Mouse (Mus musculus): ENCODE measurements around the gene Celf2. TPM values are rescaled to one million over a fixed set of nuclear protein-coding genes. Genes with fewer than 3 reads are reported as not detected.

The Celf2 gene
- polyA plus RNA-seq, 1 experiment from 2014 or later: 52.6 TPM

DNA sequence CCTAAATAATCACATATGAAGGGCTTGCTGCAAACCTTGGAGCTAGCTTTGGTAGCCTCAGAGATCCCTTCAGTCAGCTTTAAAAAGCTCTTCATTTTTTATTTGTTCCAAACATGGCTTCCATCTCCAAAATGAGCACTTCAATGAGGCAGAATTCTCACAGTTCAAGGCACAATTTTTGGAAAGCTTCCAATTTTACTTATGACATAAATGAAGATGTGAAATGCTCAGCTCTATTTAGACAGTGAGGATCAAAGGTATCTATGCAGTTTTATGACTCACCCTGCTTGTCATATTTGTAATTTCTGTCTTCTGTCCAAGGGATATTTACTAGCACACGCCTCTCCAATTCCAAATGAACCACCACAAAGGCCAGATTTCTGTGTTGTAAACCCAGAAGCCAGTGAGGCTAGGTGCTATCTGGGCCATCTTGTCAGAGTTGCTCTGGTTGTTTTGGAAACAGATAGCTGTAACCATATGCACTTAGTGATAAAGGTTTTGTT, 940.3 kb downstream of the Celf2 start:
- H3K27ac ChIP-seq (ENCODE audit: low read length): no peak overlapping the region
- ATAC-seq (ENCODE audit: insufficient read depth, low FRiP score): no peak
- H3K9ac ChIP-seq (ENCODE audit: low read length): no peak overlapping the region
- no peak overlapping the region for H3K4me3 ChIP-seq (replicated peaks; ENCODE audit: low read length)
- H3K36me3 ChIP-seq (ENCODE audit: control insufficient read depth, insufficient read depth, low read length): no peaks in the 10 kb centered on the region
- no peaks in the 10 kb centered on the region for H3K4me1 ChIP-seq (ENCODE audit: control insufficient read depth, insufficient read depth, low read length)
- no peaks in the 10 kb centered on the region for H3K27me3 ChIP-seq (ENCODE audit: control insufficient read depth, insufficient read depth, low read length)
- H3K9me3 ChIP-seq (replicated peaks; ENCODE audit: control insufficient read depth, low read length): no peaks in the 10 kb centered on the region
- WGBS: 68% methylated on average over 1 of the region's 1 CpGs
- H3K4me2 ChIP-seq (ENCODE audit: low read depth, low read length): no peak overlapping the region

DNA sequence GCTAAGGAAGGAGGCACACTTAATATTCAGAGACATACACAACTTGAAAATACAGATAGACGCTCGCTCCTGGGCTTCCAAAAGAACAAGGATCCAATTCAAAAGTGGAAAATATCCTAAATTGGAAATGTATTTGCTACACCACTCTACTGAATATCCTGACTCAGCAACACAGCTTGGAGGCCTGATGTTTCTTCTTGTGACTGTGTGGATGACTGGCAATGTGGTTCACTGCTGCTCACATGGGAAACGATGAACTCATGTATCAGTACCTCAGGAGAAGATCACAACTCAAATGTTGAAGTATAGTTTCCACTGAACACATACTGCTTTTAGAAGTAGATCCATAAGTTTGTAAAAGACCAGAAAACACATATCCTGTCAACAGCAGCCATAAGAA, 944.2 kb downstream of the Celf2 start:
- no peak for ATAC-seq (ENCODE audit: insufficient read depth, low FRiP score)
- H3K27me3 ChIP-seq (ENCODE audit: control insufficient read depth, insufficient read depth, low read length): no peaks in the 10 kb centered on the region
- 87% methylated on average over 3 of the region's 3 CpGs for WGBS
- no peaks in the 10 kb centered on the region for H3K4me1 ChIP-seq (ENCODE audit: control insufficient read depth, insufficient read depth, low read length)
- no peak overlapping the region for H3K4me2 ChIP-seq (ENCODE audit: low read depth, low read length)
- H3K4me3 ChIP-seq (replicated peaks; ENCODE audit: low read length): no peak overlapping the region
- H3K27ac ChIP-seq (ENCODE audit: low read length): no peak overlapping the region
- no peaks in the 10 kb centered on the region for H3K36me3 ChIP-seq (ENCODE audit: control insufficient read depth, insufficient read depth, low read length)
- no peak overlapping the region for H3K9ac ChIP-seq (ENCODE audit: low read length)
- H3K9me3 ChIP-seq (replicated peaks; ENCODE audit: control insufficient read depth, low read length): no peaks in the 10 kb centered on the region

GRCm38 (mm10) chr2:6561337-6561736, 948.0 kb downstream of the Celf2 start:
- Histone ChIP-seq H3K4me2 (ENCODE audit: low read depth, low read length) (no peak overlapping the region), H3K27ac (ENCODE audit: low read length) (no peak overlapping the region), H3K27me3 (ENCODE audit: control insufficient read depth, insufficient read depth, low read length) (no peaks in the 10 kb centered on the region), H3K4me3 (replicated peaks; ENCODE audit: low read length) (no peak overlapping the region), H3K9ac (ENCODE audit: low read length) (no peak overlapping the region), H3K9me3 (replicated peaks; ENCODE audit: control insufficient read depth, low read length) (no peaks in the 10 kb centered on the region), H3K4me1 (ENCODE audit: control insufficient read depth, insufficient read depth, low read length) (no peaks in the 10 kb centered on the region), H3K36me3 (ENCODE audit: control insufficient read depth, insufficient read depth, low read length) (no peaks in the 10 kb centered on the region)
- ATAC-seq (ENCODE audit: insufficient read depth, low FRiP score): no peak
- WGBS: 91% methylated on average over 3 of the region's 3 CpGs

DNA sequence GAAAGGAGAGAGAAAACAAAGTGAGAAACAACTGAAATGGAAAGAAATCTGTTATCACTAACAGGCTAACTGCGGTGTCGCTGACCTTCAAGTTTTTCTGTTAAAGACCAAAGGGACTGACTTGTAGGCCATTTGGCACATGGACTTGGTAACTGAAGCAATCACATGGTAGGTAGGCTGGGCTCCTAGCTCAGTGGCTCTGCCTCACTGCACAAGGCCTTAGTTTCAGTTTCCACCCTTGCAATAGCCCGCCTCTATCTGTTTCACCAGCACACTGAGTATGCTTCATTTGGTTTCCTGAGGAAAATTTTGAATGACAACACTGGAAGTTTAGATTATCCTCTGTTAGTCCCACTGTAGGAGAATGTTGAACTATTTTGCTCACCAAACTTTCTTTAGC, 948.6 kb downstream of the Celf2 start:
- Histone ChIP-seq H3K9ac (ENCODE audit: low read length) (no peak overlapping the region), H3K4me1 (ENCODE audit: control insufficient read depth, insufficient read depth, low read length) (no peaks in the 10 kb centered on the region)
- WGBS: 93% methylated on average over 3 of the region's 3 CpGs

DNA sequence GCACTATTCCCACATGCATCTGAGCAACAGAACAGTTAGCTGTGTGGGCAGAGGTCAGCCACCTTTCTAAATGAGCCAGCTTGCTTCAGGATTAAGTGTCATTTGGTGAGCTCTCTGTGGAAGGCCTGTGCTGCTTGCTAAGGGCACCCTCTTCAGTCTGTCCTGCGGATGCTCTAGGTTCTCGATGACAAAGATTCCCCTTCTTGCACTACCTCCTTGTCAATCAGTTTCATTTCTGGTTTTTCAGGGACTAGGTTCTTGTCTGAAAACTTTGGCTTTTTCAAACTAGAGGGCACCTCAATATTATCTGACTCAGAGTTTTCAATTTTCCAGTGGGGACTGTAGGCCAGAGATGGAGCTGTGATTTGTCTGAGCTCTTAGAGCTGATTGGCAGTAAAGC, 949.8 kb downstream of the Celf2 start:
- H3K36me3 ChIP-seq (ENCODE audit: control insufficient read depth, insufficient read depth, low read length): no peaks in the 10 kb centered on the region
- no peak overlapping the region for H3K27ac ChIP-seq (ENCODE audit: low read length)
- no peak overlapping the region for H3K4me3 ChIP-seq (replicated peaks; ENCODE audit: low read length)
- H3K4me1 ChIP-seq (ENCODE audit: control insufficient read depth, insufficient read depth, low read length): no peaks in the 10 kb centered on the region
- H3K27me3 ChIP-seq (ENCODE audit: control insufficient read depth, insufficient read depth, low read length): no peaks in the 10 kb centered on the region
- H3K4me2 ChIP-seq (ENCODE audit: low read depth, low read length): no peak overlapping the region
- H3K9me3 ChIP-seq (replicated peaks; ENCODE audit: control insufficient read depth, low read length): no peaks in the 10 kb centered on the region
- ATAC-seq (ENCODE audit: insufficient read depth, low FRiP score): no peak
- 92% methylated on average over 2 of the region's 2 CpGs for WGBS
- H3K9ac ChIP-seq (ENCODE audit: low read length): no peak overlapping the region

More for the DNA sequence above, 948.6 kb downstream of the Celf2 start:
- no peak overlapping the region for H3K4me3 ChIP-seq (replicated peaks; ENCODE audit: low read length)
- H3K36me3 ChIP-seq (ENCODE audit: control insufficient read depth, insufficient read depth, low read length): no peaks in the 10 kb centered on the region
- no peaks in the 10 kb centered on the region for H3K9me3 ChIP-seq (replicated peaks; ENCODE audit: control insufficient read depth, low read length)
- no peak for ATAC-seq (ENCODE audit: insufficient read depth, low FRiP score)
- no peak overlapping the region for H3K27ac ChIP-seq (ENCODE audit: low read length)
- no peaks in the 10 kb centered on the region for H3K27me3 ChIP-seq (ENCODE audit: control insufficient read depth, insufficient read depth, low read length)
- no peak overlapping the region for H3K4me2 ChIP-seq (ENCODE audit: low read depth, low read length)

DNA sequence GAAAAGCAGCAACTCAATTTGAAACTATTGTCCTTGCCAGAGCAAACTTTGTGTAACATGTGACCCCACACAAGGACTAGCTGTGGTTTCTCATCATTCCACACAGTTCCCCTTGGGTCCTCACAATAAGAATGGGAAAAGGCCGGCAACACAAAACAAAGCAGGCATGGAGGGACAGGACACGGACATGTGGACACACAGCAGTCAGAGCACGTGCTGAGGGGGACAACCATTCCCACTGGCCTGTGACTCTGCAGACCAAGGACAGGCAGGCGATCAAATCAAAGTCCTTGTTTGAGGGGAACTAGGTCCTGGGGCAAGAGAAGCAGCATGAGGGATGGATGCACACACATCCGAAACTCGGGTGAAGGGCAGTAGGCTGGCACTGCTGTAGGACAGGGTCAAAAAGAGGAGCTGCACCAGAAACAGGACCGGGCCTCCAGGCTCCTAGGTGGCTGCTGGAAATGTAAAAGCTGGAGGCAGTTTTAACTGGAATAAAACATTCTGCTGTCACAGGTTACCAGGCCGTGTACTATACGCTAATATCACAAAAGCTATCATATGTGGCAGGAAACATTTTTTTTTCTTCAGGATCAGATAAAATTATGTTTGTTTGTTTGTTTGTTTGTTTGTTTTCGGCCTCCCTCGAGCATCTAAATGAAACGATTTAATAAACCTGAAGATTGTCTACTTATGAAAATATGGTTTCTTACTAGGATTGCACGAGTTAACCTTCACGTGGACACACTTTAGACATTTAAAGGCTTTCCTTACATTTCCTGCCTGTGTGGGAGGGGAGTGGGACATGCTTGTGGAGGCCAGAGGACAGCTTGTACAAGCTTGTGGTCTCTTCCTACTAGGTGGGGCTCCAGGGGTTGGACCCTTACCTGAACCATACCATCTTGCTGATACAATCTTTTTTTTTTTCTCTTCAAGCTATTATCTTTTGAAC, 950.8 kb downstream of the Celf2 start:
- no peaks in the 10 kb centered on the region for H3K4me1 ChIP-seq (ENCODE audit: control insufficient read depth, insufficient read depth, low read length)
- no peak overlapping the region for H3K9ac ChIP-seq (ENCODE audit: low read length)
- no peak overlapping the region for H3K4me2 ChIP-seq (ENCODE audit: low read depth, low read length)
- no peak for ATAC-seq (ENCODE audit: insufficient read depth, low FRiP score)
- no peaks in the 10 kb centered on the region for H3K9me3 ChIP-seq (replicated peaks; ENCODE audit: control insufficient read depth, low read length)
- H3K27me3 ChIP-seq (ENCODE audit: control insufficient read depth, insufficient read depth, low read length): no peaks in the 10 kb centered on the region
- WGBS: 85% methylated on average over 14 of the region's 14 CpGs
- no peaks in the 10 kb centered on the region for H3K36me3 ChIP-seq (ENCODE audit: control insufficient read depth, insufficient read depth, low read length)
- H3K27ac ChIP-seq (ENCODE audit: low read length): no peak overlapping the region
- no peak overlapping the region for H3K4me3 ChIP-seq (replicated peaks; ENCODE audit: low read length)

GRCm38 (mm10) chr2:6557749-6558148, 951.6 kb downstream of the Celf2 start:
- H3K9ac ChIP-seq (ENCODE audit: low read length): no peak overlapping the region
- no peak overlapping the region for H3K4me2 ChIP-seq (ENCODE audit: low read depth, low read length)
- H3K9me3 ChIP-seq (replicated peaks; ENCODE audit: control insufficient read depth, low read length): no peaks in the 10 kb centered on the region
- WGBS: 72% methylated on average over 3 of the region's 3 CpGs
- H3K4me1 ChIP-seq (ENCODE audit: control insufficient read depth, insufficient read depth, low read length): no peaks in the 10 kb centered on the region
- H3K27ac ChIP-seq (ENCODE audit: low read length): no peak overlapping the region
- H3K4me3 ChIP-seq (replicated peaks; ENCODE audit: low read length): no peak overlapping the region
- ATAC-seq (ENCODE audit: insufficient read depth, low FRiP score): no peak
- H3K27me3 ChIP-seq (ENCODE audit: control insufficient read depth, insufficient read depth, low read length): no peaks in the 10 kb centered on the region
- H3K36me3 ChIP-seq (ENCODE audit: control insufficient read depth, insufficient read depth, low read length): no peaks in the 10 kb centered on the region

- WGBS: 74% methylated on average over 2 of the region's 2 CpGs
Observed at GRCm38 (mm10) chr2:6556913-6557312, 952.5 kb downstream of the Celf2 start.

GRCm38 (mm10) chr2:6553656-6554055, 955.7 kb downstream of the Celf2 start:
- Histone ChIP-seq H3K4me2 (ENCODE audit: low read depth, low read length) (no peak overlapping the region), H3K9me3 (replicated peaks; ENCODE audit: control insufficient read depth, low read length) (no peaks in the 10 kb centered on the region), H3K9ac (ENCODE audit: low read length) (no peak overlapping the region), H3K27me3 (ENCODE audit: control insufficient read depth, insufficient read depth, low read length) (no peaks in the 10 kb centered on the region), H3K27ac (ENCODE audit: low read length) (no peak overlapping the region), H3K4me1 (ENCODE audit: control insufficient read depth, insufficient read depth, low read length) (no peaks in the 10 kb centered on the region), H3K4me3 (replicated peaks; ENCODE audit: low read length) (no peak overlapping the region), H3K36me3 (ENCODE audit: control insufficient read depth, insufficient read depth, low read length) (no peaks in the 10 kb centered on the region)
- no peak for ATAC-seq (ENCODE audit: insufficient read depth, low FRiP score)
- WGBS: 85% methylated on average over 7 of the region's 7 CpGs

More at GRCm38 (mm10) chr2:6556913-6557312, 952.5 kb downstream of the Celf2 start:
- Histone ChIP-seq H3K27me3 (ENCODE audit: control insufficient read depth, insufficient read depth, low read length) (no peaks in the 10 kb centered on the region), H3K4me1 (ENCODE audit: control insufficient read depth, insufficient read depth, low read length) (no peaks in the 10 kb centered on the region), H3K27ac (ENCODE audit: low read length) (no peak overlapping the region), H3K9me3 (replicated peaks; ENCODE audit: control insufficient read depth, low read length) (no peaks in the 10 kb centered on the region), H3K4me3 (replicated peaks; ENCODE audit: low read length) (no peak overlapping the region), H3K4me2 (ENCODE audit: low read depth, low read length) (no peak overlapping the region), H3K9ac (ENCODE audit: low read length) (no peak overlapping the region), H3K36me3 (ENCODE audit: control insufficient read depth, insufficient read depth, low read length) (no peaks in the 10 kb centered on the region)
- no peak for ATAC-seq (ENCODE audit: insufficient read depth, low FRiP score)
